Mouse (Mus musculus) cortical plate, adult 2 months (tissue): ENCODE results near the gene Ccdc34.

Source experiments
- CTCF ChIP-seq: fragments of 200-500 bp; IDR thresholded peaks from 2 replicates; pipeline ENCODE4 v1.5.1; 2011; ENCODE audit warnings: mild to moderate bottlenecking, control low read depth, low read length; ENCODE audit not compliant: insufficient read depth; ENCODE audit errors: extremely low read depth
- POLR2A ChIP-seq: fragments of 200-500 bp; IDR thresholded peaks from 2 replicates; pipeline ENCODE4 v1.6.1; 2011; ENCODE audit warnings: mild to moderate bottlenecking, low read length, control low read depth; ENCODE audit not compliant: insufficient read depth; ENCODE audit errors: extremely low read depth

DNA sequence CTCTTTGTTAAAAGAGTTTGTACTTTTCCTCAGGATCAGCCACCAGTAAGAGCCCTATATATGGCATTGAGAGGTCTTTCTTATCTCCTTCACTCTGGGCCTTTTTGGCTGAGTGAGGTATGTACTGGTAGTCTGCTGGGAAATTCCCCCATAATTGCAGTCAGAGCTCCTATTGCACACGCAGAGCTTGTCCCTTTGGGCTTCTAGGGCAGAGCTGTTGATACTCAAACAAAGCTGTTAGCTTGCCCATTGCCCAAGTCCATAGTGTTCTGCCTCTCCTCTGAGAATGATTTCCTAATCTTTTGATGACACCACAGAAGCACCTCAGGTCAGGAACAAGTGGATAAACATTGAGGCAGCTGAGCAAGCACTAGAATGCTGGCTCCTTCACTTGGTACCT, 32.7 kb upstream of the Ccdc34 start:
- TF ChIP-seq CTCF (no peak), POLR2A (no peak)
